Mouse (Mus musculus): ENCODE results near the gene Senp6.
"Not testable (repeated sequence)": the region's sequence is repeated elsewhere in the genome, so short reads cannot be mapped to it uniquely, and the experiment has no call there.

DNA sequence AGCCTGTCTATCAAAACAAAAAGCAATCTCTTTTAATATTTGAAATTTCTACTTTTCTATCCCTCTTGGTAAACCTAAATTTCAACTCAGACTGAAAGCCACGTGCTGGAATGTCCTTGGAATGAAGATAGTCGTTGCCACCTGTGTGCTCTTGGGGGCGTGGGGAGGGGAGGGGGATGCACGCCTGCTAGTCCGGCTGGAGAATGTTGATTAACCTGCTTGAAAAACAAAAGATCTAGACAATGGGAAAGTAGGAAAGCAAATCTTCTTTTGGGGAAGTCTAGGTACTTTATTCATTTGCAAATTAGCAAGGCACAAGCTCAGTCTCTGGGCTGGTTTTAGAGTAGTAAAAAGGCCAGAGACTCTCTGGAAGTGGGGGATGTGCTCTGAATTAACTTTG, 17.4 kb upstream of the Senp6 start:
- TF ChIP-seq SRF (IDR thresholded peaks at IDR 0.05; ENCODE audit: control insufficient read depth, insufficient read length, low read depth); POLR2AphosphoS2 (IDR thresholded peaks at IDR 0.05; ENCODE audit: insufficient read length, low read depth); MYOG (IDR thresholded peaks at IDR 0.05; ENCODE audit: control insufficient read depth in 1 of 3, insufficient read depth in 1 of 3, insufficient read length in 2 of 3, low read depth in 2 of 3); CEBPB (IDR thresholded peaks at IDR 0.05; ENCODE audit: insufficient read depth, poor library complexity, severe bottlenecking); TCF3 (IDR thresholded peaks at IDR 0.05; ENCODE audit: insufficient read length, low read depth); POLR2A (IDR thresholded peaks at IDR 0.05; ENCODE audit: insufficient read length, low read depth); USF1 (IDR thresholded peaks at IDR 0.05; ENCODE audit: low read depth); TCF12 (IDR thresholded peaks at IDR 0.05; ENCODE audit: insufficient read depth, poor library complexity, severe bottlenecking); MAX (IDR thresholded peaks at IDR 0.05; ENCODE audit: low read depth); E2F4 (IDR thresholded peaks at IDR 0.05; ENCODE audit: insufficient read depth); MYOD1 (IDR thresholded peaks at IDR 0.05; ENCODE audit: control insufficient read depth in 1 of 3, insufficient read length in 2 of 3, low read depth in 2 of 3): not testable (repeated sequence)

All from myocyte (in vitro differentiated cells).